Comparison of ENCODE assay signal across 8 mouse cellular contexts in the genomic region with DNA sequence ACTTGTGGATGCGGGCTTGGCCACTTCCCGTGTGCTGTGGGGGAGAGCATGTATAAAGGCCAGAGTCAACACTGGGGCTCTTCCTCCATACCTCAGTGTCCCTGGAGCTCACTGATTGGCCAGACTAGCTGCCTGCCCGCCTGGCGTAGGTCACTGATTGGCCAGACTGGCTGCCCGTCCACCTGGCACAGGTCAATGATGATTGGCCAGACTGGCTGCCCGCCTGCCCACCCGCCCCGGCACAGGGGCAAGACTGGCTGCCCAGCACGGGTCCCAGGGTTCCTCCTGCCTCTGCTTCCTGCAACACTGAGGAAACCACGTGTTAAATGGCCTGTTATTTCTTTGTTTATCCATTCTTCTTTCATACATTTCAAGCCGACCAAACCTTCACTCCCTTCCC.
A peak's percentile ranks its signal among the peaks of the same experiment; 100 is the strongest.
DNase-seq lines count a peak whose midpoint lies in the region; ATAC-seq lines count a peak whose summit lies in the region.

No protein-coding gene starts in this region.

- peak; percentile 29 for DNase-seq in cerebellum, adult 11 months
- peak; percentile 20 to 23 for DNase-seq in heart, adult 9 months (ENCODE audit: low spot score in 2 of 2)
- DNase-seq in kidney, postnatal 10 days, result peak; percentile 76
- DNase-seq in neural tube, embryonic 10.5 days (ENCODE audit: extremely low spot score, low spot score), result peak; percentile 52
- no peak for DNase-seq in layer of hippocampus, postnatal 25 days (ENCODE audit: extremely low spot score in 1 of 2, low spot score in 1 of 2)
- no peak for DNase-seq in spleen, adult 12 weeks (ENCODE audit: low spot score)

- 0 out of 2 replicates have a peak overlapping the region, but pooled peaks have one; percentile 18 for H3K4me3 ChIP-seq in brown adipose tissue, adult 24 weeks (ENCODE audit: insufficient read depth, low read depth, low read length)

- no peak overlapping the region for H3K27ac ChIP-seq in brown adipose tissue, adult 24 weeks (replicated peaks; ENCODE audit: low read depth, low read length)

- no peak for ATAC-seq in cerebellum, adult (ENCODE audit: insufficient number of reproducible peaks, low FRiP score, low TSS enrichment)

- H3K4me1 ChIP-seq in brown adipose tissue, adult 24 weeks (ENCODE audit: control insufficient read depth, insufficient read depth, insufficient read length, low read length), result peaks cover 4% of the 10 kb centered on the region; the same call in 1 of the 2 replicates

Comparison
In these comparisons a context has a peak if more than half of its experiments do, and no peak if none do; other contexts are left out.
1. DNase-seq: peak in cerebellum, adult 11 months (single experiment), heart, adult 9 months (2 of 2), kidney, postnatal 10 days (single experiment) and neural tube, embryonic 10.5 days (single experiment); none in layer of hippocampus, postnatal 25 days (0 of 2) and spleen, adult 12 weeks (single experiment).